Mouse (Mus musculus): ENCODE results near the gene Pmm1. TPM values are rescaled to one million over a fixed set of nuclear protein-coding genes. Genes with fewer than 3 reads are reported as not detected.
"Not testable (repeated sequence)": the region's sequence is repeated elsewhere in the genome, so short reads cannot be mapped to it uniquely, and the experiment has no call there.

Pmm1 gene
- 24.0 and 28.6 TPM in 2 replicates for polyA plus RNA-seq (2016; fragmentation: Nextera tagmentation; extraction: Ambion mirVana)

GRCm38 (mm10) chr15:81960171-81961077 lies at the start of gene Pmm1:
TSS of gene Pmm1 (minus strand) at chr15:81960930.
- WGBS: under 1% methylated on average over 76 of the region's 77 CpGs
- Histone ChIP-seq H3K4me3 (peak within 1 kb of the TSS; percentile 76), H3K36me3 (no peaks in the 10 kb centered on the region; the same call in 1 of the 2 replicates), H3K9me3 (no peaks in the 10 kb centered on the region), H3K27me3 (ENCODE audit: insufficient read depth, poor library complexity, severe bottlenecking) (no peaks in the 10 kb centered on the region), H3K4me1 (peaks cover 11% of the 10 kb centered on the region; the same call in 1 of the 2 replicates), H3K27ac (peak within 1 kb of the TSS; percentile 85)
- DNase-seq (ENCODE audit: low spot score): peak; percentile 99

- Histone ChIP-seq H3K27me3 (ENCODE audit: insufficient read depth, poor library complexity, severe bottlenecking) (no peaks in the 10 kb centered on the region), H3K9me3 (no peaks in the 10 kb centered on the region), H3K36me3 (peaks cover 42% of the 10 kb centered on the region), H3K4me1 (no peaks in the 10 kb centered on the region), H3K27ac (no peak overlapping the region), H3K4me3 (no peak overlapping the region)
- whole genome bisulfite sequencing: 86% methylated on average over 8 of the region's 8 CpGs
- no peak for DNase-seq (ENCODE audit: low spot score)
These were observed 43.5 kb upstream of the Pmm1 start for GRCm38 (mm10) chr15:82004257-82004656.

- H3K4me1 ChIP-seq: peaks cover 33% of the 10 kb centered on the region
- H3K27ac ChIP-seq: no peak overlapping the region
- DNase-seq (ENCODE audit: low spot score): no peak
- H3K9me3 ChIP-seq: no peaks in the 10 kb centered on the region
- WGBS: 76% methylated on average over 6 of the region's 6 CpGs
- no peaks in the 10 kb centered on the region for H3K27me3 ChIP-seq (ENCODE audit: insufficient read depth, poor library complexity, severe bottlenecking)
- no peak overlapping the region for H3K4me3 ChIP-seq
- H3K36me3 ChIP-seq: peaks cover 61% of the 10 kb centered on the region
These were observed 33.3 kb upstream of the Pmm1 start for GRCm38 (mm10) chr15:81993992-81994391.

- Histone ChIP-seq H3K27ac (no peak overlapping the region), H3K9me3 (no peaks in the 10 kb centered on the region), H3K27me3 (ENCODE audit: insufficient read depth, poor library complexity, severe bottlenecking) (no peaks in the 10 kb centered on the region), H3K4me1 (peaks cover 33% of the 10 kb centered on the region), H3K4me3 (no peak overlapping the region), H3K36me3 (peaks cover 31% of the 10 kb centered on the region)
- peak; percentile 92 for DNase-seq (ENCODE audit: low spot score)
- 17% methylated on average over 7 of the region's 7 CpGs for WGBS
These were observed 29.8 kb upstream of the Pmm1 start for GRCm38 (mm10) chr15:81990549-81990948.

- Histone ChIP-seq H3K9me3 (no peaks in the 10 kb centered on the region), H3K4me1 (peaks cover 33% of the 10 kb centered on the region), H3K27me3 (ENCODE audit: insufficient read depth, poor library complexity, severe bottlenecking) (no peaks in the 10 kb centered on the region), H3K36me3 (peaks cover 22% of the 10 kb centered on the region), H3K4me3 (no peak overlapping the region), H3K27ac (peak overlapping the region; percentile 72)
- DNase-seq (ENCODE audit: low spot score): peak; percentile 91
- WGBS: 40% methylated on average over 11 of the region's 11 CpGs
These were observed 28.8 kb upstream of the Pmm1 start for GRCm38 (mm10) chr15:81989371-81990062.

GRCm38 (mm10) chr15:81987646-81988045 lies 26.9 kb upstream of the Pmm1 start, which contains the start of gene Xrcc6:
TSS of gene Xrcc6 (plus strand) at chr15:81987835.
- WGBS: 77% methylated on average over 3 of the region's 3 CpGs
- Histone ChIP-seq H3K27ac (no peak within 1 kb of the TSS), H3K27me3 (ENCODE audit: insufficient read depth, poor library complexity, severe bottlenecking) (no peaks in the 10 kb centered on the region), H3K4me3 (no peak within 1 kb of the TSS), H3K4me1 (peaks cover 28% of the 10 kb centered on the region), H3K9me3 (no peaks in the 10 kb centered on the region), H3K36me3 (peaks cover 4% of the 10 kb centered on the region; the same call in 1 of the 2 replicates)
- no peak for DNase-seq (ENCODE audit: low spot score)

GRCm38 (mm10) chr15:81985267-81986161 lies 24.8 kb upstream of the Pmm1 start:
- Histone ChIP-seq H3K9me3 (no peaks in the 10 kb centered on the region), H3K27ac (no peak overlapping the region), H3K4me3 (no peak overlapping the region), H3K27me3 (ENCODE audit: insufficient read depth, poor library complexity, severe bottlenecking) (no peaks in the 10 kb centered on the region), H3K4me1 (peaks cover 14% of the 10 kb centered on the region), H3K36me3 (no peaks in the 10 kb centered on the region)
- no peak for DNase-seq (ENCODE audit: low spot score)
- 72% methylated on average over 2 of the region's 2 CpGs for WGBS

- Histone ChIP-seq H3K36me3 (no peaks in the 10 kb centered on the region), H3K9me3 (no peaks in the 10 kb centered on the region), H3K4me1 (no peaks in the 10 kb centered on the region), H3K27ac (no peak overlapping the region), H3K4me3 (no peak overlapping the region), H3K27me3 (ENCODE audit: insufficient read depth, poor library complexity, severe bottlenecking) (no peaks in the 10 kb centered on the region)
- DNase-seq (ENCODE audit: low spot score): no peak
- WGBS: 43% methylated on average over 1 of the region's 1 CpGs
These were observed 21.4 kb upstream of the Pmm1 start for GRCm38 (mm10) chr15:81982173-81982572.

GRCm38 (mm10) chr15:81980321-81980720 lies 19.6 kb upstream of the Pmm1 start, which contains the start of gene 1700029P11Rik:
TSS of gene 1700029P11Rik (plus strand) at chr15:81980540.
- H3K27me3 ChIP-seq (ENCODE audit: insufficient read depth, poor library complexity, severe bottlenecking): no peaks in the 10 kb centered on the region
- no peaks in the 10 kb centered on the region for H3K9me3 ChIP-seq
- no peaks in the 10 kb centered on the region for H3K36me3 ChIP-seq
- H3K27ac ChIP-seq: no peak within 1 kb of the TSS
- H3K4me3 ChIP-seq: no peak within 1 kb of the TSS
- DNase-seq (ENCODE audit: low spot score): no peak
- no peaks in the 10 kb centered on the region for H3K4me1 ChIP-seq
- 91% methylated on average over 23 of the region's 23 CpGs for WGBS

- H3K27me3 ChIP-seq (ENCODE audit: insufficient read depth, poor library complexity, severe bottlenecking); DNase-seq (ENCODE audit: low spot score); H3K36me3 ChIP-seq; H3K4me3 ChIP-seq; H3K9me3 ChIP-seq; H3K27ac ChIP-seq; H3K4me1 ChIP-seq: not testable (repeated sequence)
- WGBS: 88% methylated on average over 8 of the region's 8 CpGs
These were observed 14.4 kb upstream of the Pmm1 start for GRCm38 (mm10) chr15:81975156-81975555.

GRCm38 (mm10) chr15:81970498-81970897 lies 9.8 kb upstream of the Pmm1 start:
- H3K27ac ChIP-seq; H3K4me1 ChIP-seq; H3K9me3 ChIP-seq; DNase-seq (ENCODE audit: low spot score); H3K36me3 ChIP-seq; H3K27me3 ChIP-seq (ENCODE audit: insufficient read depth, poor library complexity, severe bottlenecking); H3K4me3 ChIP-seq: not testable (repeated sequence)
- WGBS: 82% methylated on average over 4 of the region's 4 CpGs

- not testable (repeated sequence) for H3K4me1 ChIP-seq; H3K9me3 ChIP-seq; H3K36me3 ChIP-seq; H3K4me3 ChIP-seq; H3K27me3 ChIP-seq (ENCODE audit: insufficient read depth, poor library complexity, severe bottlenecking); H3K27ac ChIP-seq; DNase-seq (ENCODE audit: low spot score)
- 76% methylated on average over 6 of the region's 6 CpGs for WGBS
These were observed 8.9 kb upstream of the Pmm1 start for GRCm38 (mm10) chr15:81969635-81970034.
